Mouse (Mus musculus): ENCODE data around the gene Dpp3. TPM values are rescaled to one million over a fixed set of nuclear protein-coding genes. Genes with fewer than 3 reads are reported as not detected.

Dpp3 gene
- polyA plus RNA-seq, 1 experiment, result 61.2 TPM

- H3K4me3 ChIP-seq (replicated peaks; ENCODE audit: insufficient read depth, low read depth, low read length), result no peak overlapping the region
- no peak overlapping the region for H3K27ac ChIP-seq (ENCODE audit: insufficient read depth, low read length)
- peaks cover 13% of the 10 kb centered on the region for H3K4me1 ChIP-seq (ENCODE audit: control insufficient read depth, insufficient read depth, low read length)
- TF ChIP-seq CTCF (IDR thresholded peaks at IDR 0.05; ENCODE audit: borderline replicate concordance, insufficient read depth, low read depth, low read length), result no peak
- no peak for TF ChIP-seq POLR2A (IDR thresholded peaks at IDR 0.05; ENCODE audit: borderline replicate concordance, insufficient read depth, low read length)
- DNase-seq, result no peak
- no peaks in the 10 kb centered on the region for H3K27me3 ChIP-seq (ENCODE audit: control insufficient read depth, insufficient read depth, low read length)
- WGBS, result 10% methylated on average over 17 of the region's 17 CpGs
Measured at GRCm38 (mm10) chr19:4865147-4865546, 62.9 kb downstream of the Dpp3 start.

DNA sequence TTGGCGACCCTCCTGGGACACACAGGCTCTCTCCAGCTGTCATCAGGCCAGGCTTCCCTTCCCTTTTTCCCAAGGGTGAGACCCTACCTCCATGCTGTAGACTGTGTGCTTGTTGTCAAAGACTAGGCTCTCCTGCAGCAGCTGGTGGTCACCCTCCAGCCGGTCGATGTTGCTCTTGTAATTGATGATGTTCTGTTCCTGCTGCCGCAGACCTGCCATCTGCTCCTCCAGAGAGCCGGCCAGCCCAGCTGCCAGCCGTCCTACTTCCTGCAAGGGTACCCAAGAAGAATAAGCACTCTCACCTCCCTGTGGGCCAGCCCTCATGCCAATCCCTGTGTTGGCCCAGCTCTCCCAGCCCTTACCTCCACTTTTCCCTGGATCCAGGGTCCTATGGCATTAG, 65.0 kb downstream of the Dpp3 start:
- no peak overlapping the region for H3K4me3 ChIP-seq (replicated peaks; ENCODE audit: insufficient read depth, low read depth, low read length)
- no peak for TF ChIP-seq POLR2A (IDR thresholded peaks at IDR 0.05; ENCODE audit: borderline replicate concordance, insufficient read depth, low read length)
- no peak for TF ChIP-seq CTCF (IDR thresholded peaks at IDR 0.05; ENCODE audit: borderline replicate concordance, insufficient read depth, low read depth, low read length)

DNA sequence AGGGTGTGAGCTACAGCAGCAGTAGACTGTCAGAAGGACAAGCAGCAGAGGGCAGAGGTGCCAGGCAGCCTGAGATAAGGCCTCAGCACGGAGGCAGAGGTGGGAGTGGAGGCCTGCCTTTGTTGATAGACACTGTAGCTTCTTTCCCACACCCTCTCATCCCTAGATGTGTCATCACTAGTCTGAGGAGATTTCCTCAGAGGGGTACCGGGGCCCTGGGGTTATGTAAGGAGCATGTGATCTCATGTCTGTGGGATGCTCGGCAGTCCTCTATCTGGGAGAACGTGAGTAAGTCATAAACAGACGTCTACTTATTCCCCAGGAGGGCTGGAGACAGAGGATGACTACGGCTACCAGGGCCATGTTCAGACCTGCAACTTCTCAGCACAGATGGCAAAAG, 69.0 kb downstream of the Dpp3 start:
- Histone ChIP-seq H3K4me1 (ENCODE audit: control insufficient read depth, insufficient read depth, low read length) (peaks cover 10% of the 10 kb centered on the region), H3K4me3 (replicated peaks; ENCODE audit: insufficient read depth, low read depth, low read length) (no peak overlapping the region), H3K27ac (ENCODE audit: insufficient read depth, low read length) (no peak overlapping the region), H3K27me3 (ENCODE audit: control insufficient read depth, insufficient read depth, low read length) (no peaks in the 10 kb centered on the region)
- no peak for TF ChIP-seq POLR2A (IDR thresholded peaks at IDR 0.05; ENCODE audit: borderline replicate concordance, insufficient read depth, low read length)
- TF ChIP-seq CTCF (IDR thresholded peaks at IDR 0.05; ENCODE audit: borderline replicate concordance, insufficient read depth, low read depth, low read length), result no peak
- WGBS, result 61% methylated on average over 6 of the region's 6 CpGs
- DNase-seq, result no peak

More for the DNA sequence above, 65.0 kb downstream of the Dpp3 start:
- DNase-seq, result no peak
- no peak overlapping the region for H3K27ac ChIP-seq (ENCODE audit: insufficient read depth, low read length)
- H3K4me1 ChIP-seq (ENCODE audit: control insufficient read depth, insufficient read depth, low read length), result peaks cover 13% of the 10 kb centered on the region
- H3K27me3 ChIP-seq (ENCODE audit: control insufficient read depth, insufficient read depth, low read length), result no peaks in the 10 kb centered on the region
- WGBS, result 19% methylated on average over 6 of the region's 6 CpGs

Other genes starting within 250 kb of the Dpp3 start
- 4.6 and 5.4 TPM in 2 replicates for gene Gm960, start 229.6 kb downstream of the Dpp3 start, polyA plus RNA-seq (2012; rRNA removed)
- 132 and 147 TPM in 2 replicates for gene Sptbn2, start 217.1 kb downstream of the Dpp3 start, polyA plus RNA-seq (2012; rRNA removed)
- 29.8 and 30.5 TPM in 2 replicates for gene Rbm4b, start 171.8 kb downstream of the Dpp3 start, polyA plus RNA-seq (2012; rRNA removed)
- gene Rbm4, start 134.4 kb downstream of the Dpp3 start, polyA plus RNA-seq (2012; rRNA removed), result 77.5 and 86.1 TPM in 2 replicates
- 14.4 and 17.9 TPM in 2 replicates for gene Gm21992, start 116.7 kb downstream of the Dpp3 start, polyA plus RNA-seq (2012; rRNA removed)
- gene Rbm14, start 116.7 kb downstream of the Dpp3 start, polyA plus RNA-seq (2012; rRNA removed), result 27.4 and 32.1 TPM in 2 replicates
- 49.5 and 52.7 TPM in 2 replicates for gene Ccs, start 89.0 kb downstream of the Dpp3 start, polyA plus RNA-seq (2012; rRNA removed)
- 0.62 and 0.64 TPM in 2 replicates for gene Ccdc87, start 88.9 kb downstream of the Dpp3 start, polyA plus RNA-seq (2012; rRNA removed)
- 211 and 216 TPM in 2 replicates for gene Ctsf, start 73.2 kb downstream of the Dpp3 start, polyA plus RNA-seq (2012; rRNA removed)
- 1.7 and 2.0 TPM in 2 replicates for gene Actn3, start 50.4 kb downstream of the Dpp3 start, polyA plus RNA-seq (2012; rRNA removed)
- gene Zdhhc24, start 49.6 kb downstream of the Dpp3 start, polyA plus RNA-seq (2012; rRNA removed), result 36.2 and 37.0 TPM in 2 replicates
- gene Bbs1, start 21.7 kb downstream of the Dpp3 start, polyA plus RNA-seq (2012; rRNA removed), result 17.6 and 19.2 TPM in 2 replicates
- 22.5 and 22.6 TPM in 2 replicates for gene Peli3, start 14.8 kb upstream of the Dpp3 start, polyA plus RNA-seq (2012; rRNA removed)
- 68.5 and 74.2 TPM in 2 replicates for gene Mrpl11, start 33.9 kb upstream of the Dpp3 start, polyA plus RNA-seq (2012; rRNA removed)
- 2.5 and 2.9 TPM in 2 replicates for gene Npas4, start 62.0 kb upstream of the Dpp3 start, polyA plus RNA-seq (2012; rRNA removed)
- gene Slc29a2, start 95.6 kb upstream of the Dpp3 start, polyA plus RNA-seq (2012; rRNA removed), result 23.8 and 24.0 TPM in 2 replicates
- 104 and 108 TPM in 2 replicates for gene B4gat1, start 110.5 kb upstream of the Dpp3 start, polyA plus RNA-seq (2012; rRNA removed)
- gene AC124502.3, start 110.6 kb upstream of the Dpp3 start, polyA plus RNA-seq (2012; rRNA removed), result 5.0 and 5.7 TPM in 2 replicates
- 17.6 and 20.8 TPM in 2 replicates for gene Brms1, start 113.1 kb upstream of the Dpp3 start, polyA plus RNA-seq (2012; rRNA removed)
- 2.8 and 3.7 TPM in 2 replicates for gene Rin1, start 122.2 kb upstream of the Dpp3 start, polyA plus RNA-seq (2012; rRNA removed)
- 4.5 and 4.9 TPM in 2 replicates for gene Cd248, start 139.8 kb upstream of the Dpp3 start, polyA plus RNA-seq (2012; rRNA removed)
- 84.0 and 102 TPM in 2 replicates for gene Tmem151a, start 157.2 kb upstream of the Dpp3 start, polyA plus RNA-seq (2012; rRNA removed)
- gene Yif1a, start 160.3 kb upstream of the Dpp3 start, polyA plus RNA-seq (2012; rRNA removed), result 98.4 and 103 TPM in 2 replicates
- gene Cnih2, start 170.2 kb upstream of the Dpp3 start, polyA plus RNA-seq (2012; rRNA removed), result 89.3 and 90.3 TPM in 2 replicates
- 191 and 195 TPM in 2 replicates for gene Rab1b, start 178.8 kb upstream of the Dpp3 start, polyA plus RNA-seq (2012; rRNA removed)
- 318 and 338 TPM in 2 replicates for gene Klc2, start 190.3 kb upstream of the Dpp3 start, polyA plus RNA-seq (2012; rRNA removed)